Mouse (Mus musculus) lung, postnatal 0 days (tissue): ENCODE results near the gene Gm49486. TPM values are rescaled to one million over a fixed set of nuclear protein-coding genes. Genes with fewer than 3 reads are reported as not detected.
A peak's percentile ranks its signal among the peaks of the same experiment; 100 is the strongest.

Experiments
- ATAC-seq: fragments of 200-750 bp; cut with Nextera tagmentation; 2 replicates; pipeline ENCODE4 v1.8.0; 2017; ENCODE audit warnings: moderate library complexity
- DNase-seq: peaks from one replicate; pipeline ENCODE4 v3.0.0-alpha.2; 2016; ENCODE audit warnings: low spot score
- H3K27ac ChIP-seq: fragments of 300-500 bp; sonication (generic); 2 replicates; pipeline ENCODE4 v1.5.1; 2014; ENCODE audit warnings: antibody characterized with exemption, mild to moderate bottlenecking, low read length, mixed read lengths
- H3K27me3 ChIP-seq: fragments of 300-500 bp; sonication (generic); replicated peaks from 2 replicates; pipeline ENCODE4 v1.6.1; 2014; ENCODE audit warnings: low read length, mixed read lengths; ENCODE audit not compliant: insufficient read depth
- H3K36me3 ChIP-seq: fragments of 300-500 bp; sonication (generic); 2 replicates; pipeline ENCODE4 v1.6.1; 2014; ENCODE audit warnings: low read length, mixed read lengths; ENCODE audit not compliant: insufficient read depth
- H3K4me1 ChIP-seq: fragments of 300-500 bp; sonication (generic); 2 replicates; pipeline ENCODE4 v1.6.1; 2014; ENCODE audit warnings: antibody characterized with exemption, low read depth, low read length, mixed read lengths; ENCODE audit not compliant: insufficient read depth
- H3K4me2 ChIP-seq: fragments of 300-500 bp; sonication (generic); replicated peaks from 2 replicates; pipeline ENCODE4 v1.6.1; 2014; ENCODE audit warnings: low read depth, mild to moderate bottlenecking, low read length, moderate library complexity, mixed read lengths
- H3K4me3 ChIP-seq: fragments of 300-500 bp; sonication (generic); 2 replicates; pipeline ENCODE4 v1.5.1; 2014; ENCODE audit warnings: low read depth, low read length
- H3K9ac ChIP-seq: fragments of 300-500 bp; sonication (generic); replicated peaks from 2 replicates; pipeline ENCODE4 v1.6.1; 2014; ENCODE audit warnings: low read depth, mild to moderate bottlenecking
- H3K9me3 ChIP-seq: fragments of 300-500 bp; sonication (generic); 2 replicates; pipeline ENCODE4 v1.6.1; 2016; ENCODE audit warnings: low read length, mixed read lengths
- CTCF ChIP-seq: IDR thresholded peaks from 2 replicates; pipeline ENCODE4 v1.5.1; 2016; ENCODE audit warnings: antibody characterized with exemption, mild to moderate bottlenecking
- EP300 ChIP-seq: IDR thresholded peaks from 2 replicates; pipeline ENCODE4 v1.6.1; 2016; ENCODE audit warnings: antibody characterized with exemption, mild to moderate bottlenecking, control low read depth
- WGBS: fragments of 180-500 bp; shearing (Covaris S2); extraction: QIAGEN DNeasy Blood & Tissue Kit; methylation state at CpG from one replicate; pipeline ENCODE4 v1.1.7; 2014; 5-methylcytosine and 5-hydroxymethylcytosine counted together
- polyA plus RNA-seq: library from polyadenylated mRNA; unstranded; fragments of >200 nt; fragmentation: Nextera tagmentation; extraction: Ambion mirVana; gene quantifications from 2 replicates; pipeline ENCODE4 v1.2.1, GENCODE M21; 2015

The Gm49486 gene
- polyA plus RNA-seq, 1 experiment from 2014 or later = 0.16 TPM

DNA sequence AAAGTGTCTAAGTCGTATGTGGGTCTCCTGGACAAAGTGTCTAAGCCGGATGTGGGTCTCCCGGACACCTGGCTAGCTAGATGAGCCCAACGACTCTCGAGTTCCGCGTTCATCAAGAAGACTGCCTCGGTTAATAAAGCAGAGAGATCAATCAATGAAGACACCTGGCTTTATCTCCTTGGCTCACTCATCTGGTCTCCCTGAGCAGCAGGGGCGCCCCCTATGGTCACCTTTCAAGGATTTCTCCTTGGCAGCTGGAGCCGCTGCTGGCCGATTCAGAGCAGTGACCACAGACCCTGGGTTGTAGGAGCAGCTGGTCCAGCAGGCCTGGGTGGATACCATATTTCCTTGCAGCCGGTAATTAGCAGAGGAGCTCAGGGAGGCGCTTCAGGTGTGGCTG is 33.2 kb downstream of the Gm49486 start:
- no peak overlapping the region for H3K27ac ChIP-seq
- H3K4me2 ChIP-seq = no peak overlapping the region
- WGBS = 17% methylated on average over 13 of the region's 13 CpGs
- no peak overlapping the region for H3K4me3 ChIP-seq
- H3K4me1 ChIP-seq = peaks cover 4% of the 10 kb centered on the region; the same call in 1 of the 2 replicates
- peaks cover 30% of the 10 kb centered on the region for H3K27me3 ChIP-seq
- ATAC-seq (no peak), DNase-seq (no peak)
- no peaks in the 10 kb centered on the region for H3K36me3 ChIP-seq
- TF ChIP-seq CTCF = peak; percentile 58
- no peak for TF ChIP-seq EP300
- no peaks in the 10 kb centered on the region for H3K9me3 ChIP-seq
- H3K9ac ChIP-seq = no peak overlapping the region

DNA sequence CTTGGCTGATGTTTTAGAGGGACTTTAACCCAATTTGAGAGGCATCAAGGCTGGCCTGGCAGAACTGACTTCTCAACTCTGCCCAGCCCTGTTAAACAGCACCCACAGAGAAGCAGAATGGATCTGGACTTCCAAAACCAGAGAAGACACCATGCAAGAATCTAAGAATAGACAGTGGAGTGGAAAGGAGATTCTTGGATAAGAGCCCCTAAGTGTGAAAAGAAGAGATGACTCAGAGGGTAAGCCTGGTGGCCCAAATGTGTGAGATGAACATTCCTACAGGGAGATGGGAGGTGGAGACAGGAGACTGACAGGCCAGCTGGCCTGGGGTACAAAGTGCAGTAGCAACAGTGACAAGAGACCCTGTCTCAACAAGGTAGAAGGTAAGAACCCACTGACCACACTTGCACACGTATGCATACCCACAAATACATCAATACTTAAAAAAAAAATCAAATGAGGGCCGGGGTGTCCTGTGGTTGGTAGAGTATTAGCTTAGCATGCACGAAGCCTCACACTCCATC is 33.7 kb downstream of the Gm49486 start:
- ATAC-seq = no peak
- no peak for DNase-seq
- H3K4me3 ChIP-seq = no peak overlapping the region
- no peak overlapping the region for H3K27ac ChIP-seq
- H3K27me3 ChIP-seq = peaks cover 30% of the 10 kb centered on the region
- TF ChIP-seq EP300 = no peak
- TF ChIP-seq CTCF = no peak
- H3K9ac ChIP-seq = no peak overlapping the region
- no peaks in the 10 kb centered on the region for H3K9me3 ChIP-seq
- H3K4me2 ChIP-seq = no peak overlapping the region
- peaks cover 4% of the 10 kb centered on the region; the same call in 1 of the 2 replicates for H3K4me1 ChIP-seq
- WGBS = 91% methylated on average over 3 of the region's 3 CpGs
- no peaks in the 10 kb centered on the region for H3K36me3 ChIP-seq

DNA sequence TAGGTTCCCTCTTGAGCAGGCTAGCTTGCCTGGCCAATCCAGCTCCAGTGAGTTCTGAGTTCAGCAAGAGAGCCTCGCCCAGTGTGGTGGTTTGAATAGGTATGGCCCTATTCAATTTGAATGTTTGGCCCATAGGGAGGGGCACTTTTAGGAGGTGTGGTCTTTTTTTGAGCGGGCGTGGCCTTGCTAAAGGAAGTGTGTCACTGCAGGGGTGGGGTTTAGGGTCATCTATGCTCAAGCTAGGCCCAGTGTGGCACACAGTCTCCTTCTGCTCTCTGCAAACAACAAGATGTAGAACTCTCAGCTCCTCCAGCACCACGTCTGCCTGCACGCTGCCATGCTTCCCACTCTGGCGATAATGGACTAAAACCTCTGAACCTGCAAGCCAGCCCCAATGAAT is 34.5 kb downstream of the Gm49486 start:
- H3K27me3 ChIP-seq = peaks cover 30% of the 10 kb centered on the region
- no peak overlapping the region for H3K9ac ChIP-seq
- TF ChIP-seq CTCF (no peak), EP300 (no peak)
- WGBS = 89% methylated on average over 6 of the region's 6 CpGs
- H3K4me1 ChIP-seq = peaks cover 4% of the 10 kb centered on the region; the same call in 1 of the 2 replicates
- H3K4me2 ChIP-seq = no peak overlapping the region
- H3K9me3 ChIP-seq = no peaks in the 10 kb centered on the region
- no peak for ATAC-seq
- DNase-seq = no peak
- H3K36me3 ChIP-seq = no peaks in the 10 kb centered on the region
- H3K27ac ChIP-seq = no peak overlapping the region
- H3K4me3 ChIP-seq = no peak overlapping the region

DNA sequence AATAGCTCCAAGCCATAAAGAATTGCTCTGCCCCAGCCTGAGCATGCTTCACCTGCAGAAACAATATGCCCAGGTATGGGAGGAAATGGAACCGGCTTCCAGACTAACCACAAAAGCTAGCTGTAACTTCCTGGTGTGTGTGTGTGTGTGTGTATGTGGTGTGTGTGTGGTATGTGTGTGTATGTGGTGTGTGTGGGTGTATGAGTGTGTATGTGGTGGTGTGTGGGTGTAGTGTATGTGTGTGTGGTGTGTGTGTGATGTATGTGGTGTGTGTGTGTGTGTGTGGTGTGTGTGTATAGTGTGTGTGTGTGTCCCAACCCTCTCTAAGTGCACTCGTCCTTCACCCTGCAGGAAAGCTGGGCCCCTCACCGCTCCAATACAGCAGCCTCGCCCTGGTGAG is 36.2 kb downstream of the Gm49486 start:
- TF ChIP-seq CTCF = no peak
- H3K4me3 ChIP-seq = no peak overlapping the region
- peaks cover 24% of the 10 kb centered on the region for H3K27me3 ChIP-seq
- ATAC-seq = no peak
- no peaks in the 10 kb centered on the region for H3K36me3 ChIP-seq
- H3K27ac ChIP-seq = no peak overlapping the region
- H3K9me3 ChIP-seq = no peaks in the 10 kb centered on the region
- peaks cover 4% of the 10 kb centered on the region; the same call in 1 of the 2 replicates for H3K4me1 ChIP-seq
- no peak for DNase-seq
- no peak overlapping the region for H3K9ac ChIP-seq
- 46% methylated on average over 4 of the region's 4 CpGs for WGBS
- H3K4me2 ChIP-seq = no peak overlapping the region

DNA sequence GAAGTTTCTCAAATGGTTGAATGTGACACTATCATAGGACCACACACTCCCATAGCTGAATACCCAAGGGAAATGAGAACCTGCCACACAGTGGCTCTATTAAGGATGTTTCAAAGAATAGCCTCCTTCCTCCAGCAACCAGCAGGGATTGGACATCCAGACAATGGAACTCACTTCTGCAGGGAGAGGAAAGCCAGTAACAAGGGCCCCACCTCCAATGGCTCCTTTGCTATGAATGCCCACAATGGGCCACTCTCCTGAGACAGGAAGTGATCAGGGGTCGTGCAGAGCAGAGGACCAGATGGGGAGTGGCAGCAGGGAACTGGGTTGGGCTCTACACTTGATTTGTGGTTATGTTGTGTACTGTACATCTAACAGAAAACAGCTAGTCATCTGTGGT is 39.3 kb downstream of the Gm49486 start:
- ATAC-seq (0 out of 2 replicates have a peak, but pooled peaks have one; percentile 11), DNase-seq (no peak)
- Histone ChIP-seq H3K4me2 (no peak overlapping the region), H3K36me3 (no peaks in the 10 kb centered on the region), H3K9me3 (no peaks in the 10 kb centered on the region), H3K27me3 (peaks cover 1% of the 10 kb centered on the region; the same call in 1 of the 2 replicates), H3K27ac (no peak overlapping the region), H3K4me3 (no peak overlapping the region), H3K9ac (no peak overlapping the region), H3K4me1 (no peaks in the 10 kb centered on the region)
- TF ChIP-seq CTCF (no peak), EP300 (no peak)
- 6% methylated on average over 1 of the region's 1 CpGs for WGBS

DNA sequence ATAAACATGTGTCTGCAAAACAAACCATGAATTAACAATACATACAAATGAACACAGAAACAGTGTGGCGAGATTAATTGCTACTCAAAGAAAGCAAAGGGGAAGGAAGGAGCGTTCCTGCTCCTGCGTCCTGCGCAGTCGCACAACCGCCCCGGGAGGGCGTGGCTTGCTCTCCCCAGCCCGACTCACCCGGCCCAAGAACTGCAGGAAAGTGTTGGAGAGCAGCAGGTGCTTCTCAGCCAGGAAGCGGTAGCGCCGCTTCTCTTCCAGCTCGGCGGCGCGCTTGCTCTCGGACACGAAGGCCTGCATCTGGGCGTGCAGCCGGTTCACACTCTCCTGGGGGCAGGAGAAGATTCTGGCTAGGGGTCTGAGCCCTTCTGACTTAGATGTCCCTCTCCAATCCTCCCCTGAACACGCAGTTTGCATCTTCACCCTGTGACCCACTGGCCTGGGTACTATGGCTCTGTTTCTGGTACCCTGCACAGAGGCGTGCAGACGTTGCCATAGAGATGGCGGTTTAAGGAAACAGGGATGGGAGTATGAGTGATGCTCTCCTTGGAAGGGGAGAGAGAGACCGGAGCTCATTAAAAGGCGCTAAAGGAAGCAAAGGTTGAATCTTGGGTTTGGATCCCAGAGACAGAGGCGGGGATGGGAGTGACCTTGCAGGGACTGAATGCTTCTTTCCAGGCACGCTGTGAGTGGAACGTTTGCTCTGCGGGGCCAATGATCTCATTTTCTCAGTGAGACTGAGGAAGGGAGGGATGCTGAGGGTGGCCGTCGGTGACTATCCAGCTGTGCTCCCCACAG is 41.3 kb downstream of the Gm49486 start:
- Histone ChIP-seq H3K9ac (no peak overlapping the region), H3K4me3 (0 out of 2 replicates have a peak overlapping the region, but pooled peaks have one; percentile 12), H3K36me3 (no peaks in the 10 kb centered on the region), H3K27me3 (no peaks in the 10 kb centered on the region), H3K27ac (no peak overlapping the region), H3K9me3 (no peaks in the 10 kb centered on the region), H3K4me1 (no peaks in the 10 kb centered on the region), H3K4me2 (peak overlapping the region; percentile 47)
- WGBS = 3% methylated on average over 33 of the region's 33 CpGs
- TF ChIP-seq CTCF (no peak), EP300 (no peak)
- ATAC-seq (peak; percentile 88), DNase-seq (peak; percentile 91)
